Mouse (Mus musculus) limb, embryonic 12.5 days (tissue): ENCODE results near the gene Ednra. TPM values are rescaled to one million over a fixed set of nuclear protein-coding genes. Genes with fewer than 3 reads are reported as not detected.

Experiments
- ATAC-seq: fragments of 200-750 bp; cut with Nextera tagmentation; 2 replicates; pipeline ENCODE4 v1.8.0; 2017; ENCODE audit warnings: low read depth, moderate TSS enrichment; ENCODE audit not compliant: insufficient number of reproducible peaks, insufficient read depth, low FRiP score, low TSS enrichment
- H3K27ac ChIP-seq: fragments of 300-500 bp; sonication (generic); 2 replicates; pipeline ENCODE4 v1.5.1; 2016; ENCODE audit warnings: mild to moderate bottlenecking, moderate library complexity
- H3K27me3 ChIP-seq: fragments of 300-500 bp; sonication (generic); 2 replicates; pipeline ENCODE4 v1.6.1; 2016; ENCODE audit warnings: mild to moderate bottlenecking, moderate library complexity
- H3K36me3 ChIP-seq: fragments of 300-500 bp; sonication (generic); 2 replicates; pipeline ENCODE4 v1.6.1; 2016; ENCODE audit warnings: mild to moderate bottlenecking, moderate library complexity
- H3K4me1 ChIP-seq: fragments of 300-500 bp; sonication (generic); replicated peaks from 2 replicates; pipeline ENCODE4 v1.6.1; 2016
- H3K4me2 ChIP-seq: fragments of 300-500 bp; sonication (generic); 2 replicates; pipeline ENCODE4 v1.6.1; 2016; ENCODE audit warnings: mild to moderate bottlenecking, moderate library complexity
- H3K4me3 ChIP-seq: fragments of 300-500 bp; sonication (generic); replicated peaks from 2 replicates; pipeline ENCODE4 v1.5.1; 2016; ENCODE audit warnings: mild to moderate bottlenecking
- H3K9ac ChIP-seq: fragments of 300-500 bp; sonication (generic); replicated peaks from 2 replicates; pipeline ENCODE4 v1.6.1; 2016; ENCODE audit warnings: mild to moderate bottlenecking, moderate library complexity
- H3K9me3 ChIP-seq: fragments of 300-500 bp; sonication (generic); 2 replicates; pipeline ENCODE4 v1.6.1; 2016; ENCODE audit warnings: mild to moderate bottlenecking, moderate library complexity
- WGBS: fragments of 180-500 bp; shearing (Covaris S2); methylation state at CpG from one replicate; pipeline ENCODE4 v1.1.7; 2016; 5-methylcytosine and 5-hydroxymethylcytosine counted together
- polyA plus RNA-seq: library from polyadenylated mRNA; unstranded; fragments of >200 nt; fragmentation: Nextera tagmentation; extraction: Ambion mirVana; gene quantifications from 2 replicates; pipeline ENCODE4 v1.2.1, GENCODE M21; 2016

The Ednra gene
- 43.5 and 50.5 TPM in 2 replicates for polyA plus RNA-seq

GRCm38 (mm10) chr8:77724046-77724930, at the start of gene Ednra:
Ednra (minus strand) TSS chr8:77724464.
- H3K9ac ChIP-seq: peak within 1 kb of the TSS; percentile 88
- H3K36me3 ChIP-seq: peaks cover 10% of the 10 kb centered on the region
- peaks cover 46% of the 10 kb centered on the region for H3K4me1 ChIP-seq
- H3K27ac ChIP-seq: peak within 1 kb of the TSS; percentile 97
- peak; percentile 87 for ATAC-seq
- H3K4me2 ChIP-seq: peak within 1 kb of the TSS; percentile 64
- WGBS: under 1% methylated on average over 27 of the region's 27 CpGs
- no peaks in the 10 kb centered on the region for H3K27me3 ChIP-seq
- H3K9me3 ChIP-seq: no peaks in the 10 kb centered on the region
- H3K4me3 ChIP-seq: peak within 1 kb of the TSS; percentile 67

GRCm38 (mm10) chr8:77773831-77774230, 49.6 kb upstream of the Ednra start:
- no peak overlapping the region for H3K4me3 ChIP-seq
- H3K27ac ChIP-seq: no peak overlapping the region
- ATAC-seq: no peak
- WGBS: 44% methylated on average over 4 of the region's 4 CpGs
- no peaks in the 10 kb centered on the region for H3K36me3 ChIP-seq
- H3K4me1 ChIP-seq: no peaks in the 10 kb centered on the region
- H3K9me3 ChIP-seq: no peaks in the 10 kb centered on the region
- no peaks in the 10 kb centered on the region for H3K27me3 ChIP-seq
- H3K4me2 ChIP-seq: no peak overlapping the region
- H3K9ac ChIP-seq: no peak overlapping the region

GRCm38 (mm10) chr8:77773256-77773655, 49.0 kb upstream of the Ednra start:
- Histone ChIP-seq H3K27ac (no peak overlapping the region), H3K4me2 (no peak overlapping the region), H3K9me3 (no peaks in the 10 kb centered on the region), H3K9ac (no peak overlapping the region), H3K4me1 (no peaks in the 10 kb centered on the region), H3K4me3 (no peak overlapping the region), H3K36me3 (no peaks in the 10 kb centered on the region), H3K27me3 (no peaks in the 10 kb centered on the region)
- no peak for ATAC-seq
- 77% methylated on average over 5 of the region's 5 CpGs for WGBS

- Histone ChIP-seq H3K4me3 (no peak overlapping the region), H3K4me2 (no peak overlapping the region), H3K9ac (no peak overlapping the region), H3K4me1 (no peaks in the 10 kb centered on the region), H3K36me3 (no peaks in the 10 kb centered on the region), H3K27me3 (no peaks in the 10 kb centered on the region), H3K27ac (0 out of 2 replicates have a peak overlapping the region, but pooled peaks have one; percentile 0), H3K9me3 (no peaks in the 10 kb centered on the region)
- 55% methylated on average over 5 of the region's 5 CpGs for WGBS
- ATAC-seq: no peak
These were observed 48.1 kb upstream of the Ednra start for GRCm38 (mm10) chr8:77772210-77772886.

- 67% methylated on average over 3 of the region's 3 CpGs for WGBS
These were observed 46.7 kb upstream of the Ednra start for GRCm38 (mm10) chr8:77770966-77771365.

GRCm38 (mm10) chr8:77768916-77769315, 44.7 kb upstream of the Ednra start:
- Histone ChIP-seq H3K36me3 (no peaks in the 10 kb centered on the region), H3K9ac (no peak overlapping the region), H3K27me3 (no peaks in the 10 kb centered on the region), H3K4me2 (no peak overlapping the region), H3K9me3 (no peaks in the 10 kb centered on the region), H3K4me1 (no peaks in the 10 kb centered on the region), H3K4me3 (no peak overlapping the region), H3K27ac (no peak overlapping the region)
- no peak for ATAC-seq
- 90% methylated on average over 5 of the region's 5 CpGs for WGBS

More at GRCm38 (mm10) chr8:77770966-77771365, 46.7 kb upstream of the Ednra start:
- Histone ChIP-seq H3K4me3 (no peak overlapping the region), H3K4me1 (no peaks in the 10 kb centered on the region), H3K36me3 (no peaks in the 10 kb centered on the region), H3K9me3 (no peaks in the 10 kb centered on the region), H3K4me2 (no peak overlapping the region), H3K27ac (no peak overlapping the region), H3K27me3 (no peaks in the 10 kb centered on the region), H3K9ac (no peak overlapping the region)
- no peak for ATAC-seq

- no peaks in the 10 kb centered on the region for H3K36me3 ChIP-seq
- WGBS: 67% methylated on average over 8 of the region's 8 CpGs
- no peaks in the 10 kb centered on the region for H3K27me3 ChIP-seq
- no peak overlapping the region for H3K4me2 ChIP-seq
- no peak overlapping the region for H3K4me3 ChIP-seq
- H3K4me1 ChIP-seq: no peaks in the 10 kb centered on the region
- H3K9ac ChIP-seq: no peak overlapping the region
- peaks cover 8% of the 10 kb centered on the region; the same call in 1 of the 2 replicates for H3K9me3 ChIP-seq
- H3K27ac ChIP-seq: no peak overlapping the region
- ATAC-seq: no peak
These were observed 40.0 kb upstream of the Ednra start for GRCm38 (mm10) chr8:77764253-77764652.

GRCm38 (mm10) chr8:77762967-77763366, 38.7 kb upstream of the Ednra start:
- 72% methylated on average over 3 of the region's 3 CpGs for WGBS

GRCm38 (mm10) chr8:77755441-77755840, 31.2 kb upstream of the Ednra start:
- WGBS: 48% methylated on average over 4 of the region's 4 CpGs
- no peak overlapping the region for H3K27ac ChIP-seq
- H3K4me2 ChIP-seq: no peak overlapping the region
- H3K4me3 ChIP-seq: no peak overlapping the region
- H3K9me3 ChIP-seq: no peaks in the 10 kb centered on the region
- no peaks in the 10 kb centered on the region for H3K27me3 ChIP-seq
- H3K36me3 ChIP-seq: no peaks in the 10 kb centered on the region
- ATAC-seq: no peak
- no peak overlapping the region for H3K9ac ChIP-seq
- H3K4me1 ChIP-seq: no peaks in the 10 kb centered on the region

More at GRCm38 (mm10) chr8:77762967-77763366, 38.7 kb upstream of the Ednra start:
- Histone ChIP-seq H3K27ac (no peak overlapping the region), H3K4me2 (no peak overlapping the region), H3K36me3 (no peaks in the 10 kb centered on the region), H3K4me1 (no peaks in the 10 kb centered on the region), H3K9ac (no peak overlapping the region), H3K27me3 (no peaks in the 10 kb centered on the region), H3K4me3 (no peak overlapping the region), H3K9me3 (peaks cover 8% of the 10 kb centered on the region; the same call in 1 of the 2 replicates)
- no peak for ATAC-seq

- ATAC-seq: no peak
- WGBS: 83% methylated on average over 5 of the region's 5 CpGs
- Histone ChIP-seq H3K4me3 (no peak overlapping the region), H3K36me3 (no peaks in the 10 kb centered on the region), H3K27ac (no peak overlapping the region), H3K9ac (no peak overlapping the region), H3K9me3 (no peaks in the 10 kb centered on the region), H3K4me1 (no peaks in the 10 kb centered on the region), H3K27me3 (no peaks in the 10 kb centered on the region), H3K4me2 (no peak overlapping the region)
These were observed 29.5 kb upstream of the Ednra start for GRCm38 (mm10) chr8:77753796-77754195.

- Histone ChIP-seq H3K4me2 (no peak overlapping the region), H3K36me3 (no peaks in the 10 kb centered on the region), H3K27me3 (no peaks in the 10 kb centered on the region), H3K27ac (no peak overlapping the region), H3K4me1 (peaks cover 4% of the 10 kb centered on the region), H3K9me3 (no peaks in the 10 kb centered on the region), H3K4me3 (no peak overlapping the region), H3K9ac (no peak overlapping the region)
- 70% methylated on average over 3 of the region's 3 CpGs for WGBS
- no peak for ATAC-seq
These were observed 27.8 kb upstream of the Ednra start for GRCm38 (mm10) chr8:77752041-77752440.
